Mouse (Mus musculus) midbrain, postnatal 0 days (tissue): ENCODE measurements around the gene Tm9sf2. TPM values are rescaled to one million over a fixed set of nuclear protein-coding genes. Genes with fewer than 3 reads are reported as not detected.

Experiments
- ATAC-seq: fragments of 200-750 bp; cut with Nextera tagmentation; 2 replicates; pipeline ENCODE4 v1.8.0; 2017; ENCODE audit warnings: moderate number of reproducible peaks, mild to moderate bottlenecking, moderate TSS enrichment, moderate library complexity; ENCODE audit not compliant: low FRiP score
- DNase-seq: peaks from one replicate; pipeline ENCODE4 v3.0.0-alpha.2; 2015; ENCODE audit warnings: low spot score
- H3K27ac ChIP-seq: fragments of 300-500 bp; sonication (generic); 2 replicates; pipeline ENCODE4 v1.5.1; 2014; ENCODE audit warnings: low read depth, mild to moderate bottlenecking, low read length, mixed read lengths
- H3K27me3 ChIP-seq: fragments of 300-500 bp; sonication (generic); 2 replicates; pipeline ENCODE4 v1.6.1; 2014; ENCODE audit warnings: low read length, control low read depth, mixed read lengths; ENCODE audit not compliant: insufficient read depth
- H3K36me3 ChIP-seq: fragments of 300-500 bp; sonication (generic); 2 replicates; pipeline ENCODE4 v1.6.1; 2014; ENCODE audit warnings: low read length, control low read depth, mixed read lengths; ENCODE audit not compliant: insufficient read depth
- H3K4me1 ChIP-seq: fragments of 300-500 bp; sonication (generic); 2 replicates; pipeline ENCODE4 v1.6.1; 2014; ENCODE audit warnings: mild to moderate bottlenecking, control low read depth, antibody characterized with exemption, low read length, mixed read lengths; ENCODE audit not compliant: insufficient read depth
- H3K4me2 ChIP-seq: fragments of 300-500 bp; sonication (generic); 2 replicates; pipeline ENCODE4 v1.6.1; 2014; ENCODE audit warnings: low read depth, mild to moderate bottlenecking, low read length, mixed read lengths; ENCODE audit not compliant: poor library complexity, severe bottlenecking
- H3K4me3 ChIP-seq: fragments of 300-500 bp; sonication (generic); 2 replicates; pipeline ENCODE4 v1.5.1; 2014; ENCODE audit warnings: low read depth, mild to moderate bottlenecking, low read length, moderate library complexity
- H3K9ac ChIP-seq: fragments of 300-500 bp; sonication (generic); replicated peaks from 2 replicates; pipeline ENCODE4 v1.6.1; 2014; ENCODE audit warnings: mild to moderate bottlenecking, low read length, moderate library complexity, mixed read lengths; ENCODE audit not compliant: poor library complexity, severe bottlenecking
- H3K9me3 ChIP-seq: fragments of 300-500 bp; sonication (generic); 2 replicates; pipeline ENCODE4 v1.6.1; 2016; ENCODE audit warnings: low read length, control low read depth
- CTCF ChIP-seq: IDR thresholded peaks from 2 replicates; pipeline ENCODE4 v1.5.1; 2016; ENCODE audit warnings: antibody characterized with exemption, mild to moderate bottlenecking
- WGBS: fragments of 180-500 bp; shearing (Covaris S2); extraction: QIAGEN DNeasy Blood & Tissue Kit; methylation state at CpG from one replicate; pipeline ENCODE4 v1.1.7; 2014; 5-methylcytosine and 5-hydroxymethylcytosine counted together
- polyA plus RNA-seq: library from polyadenylated mRNA; unstranded; fragments of >200 nt; fragmentation: Nextera tagmentation; extraction: Ambion mirVana; gene quantifications from 2 replicates; pipeline ENCODE4 v1.2.1, GENCODE M21; 2015
- total RNA-seq: library from RNA; depleted of rRNA; stranded (reverse); fragments of >200 nt; gene quantifications from 2 replicates; pipeline ENCODE4 v1.2.3, GENCODE M21; 2014

Tm9sf2 gene
- total and polyA plus RNA-seq, 2 experiments from 2014 or later = 81.6 to 103 TPM

DNA sequence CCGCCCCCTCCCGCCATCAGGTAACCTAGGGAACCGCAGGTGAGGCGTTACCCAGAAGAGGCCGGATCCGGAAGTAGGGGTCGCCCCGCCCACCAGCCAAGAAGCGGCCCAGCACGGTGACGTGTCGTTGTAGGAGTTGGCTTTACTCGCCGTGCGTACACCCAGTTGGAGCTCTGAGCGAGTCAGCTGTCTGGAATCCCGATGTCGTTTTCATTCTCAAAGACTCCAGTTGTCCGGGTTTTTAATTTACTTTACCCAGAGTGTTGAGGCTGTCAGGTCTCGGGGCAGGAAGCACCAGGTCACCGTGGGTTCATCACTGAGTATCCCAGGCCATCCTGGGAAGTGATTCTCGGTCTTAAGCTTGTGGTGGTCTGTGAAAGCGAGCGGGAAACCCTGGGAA, 2.0 kb upstream of the Tm9sf2 start:
- no peaks in the 10 kb centered on the region for H3K27me3 ChIP-seq

GRCm38 (mm10) chr14:122105391-122106285, 1.2 kb upstream of the Tm9sf2 start:
- Histone ChIP-seq H3K4me2 (peak overlapping the region; percentile 85), H3K36me3 (no peaks in the 10 kb centered on the region; the same call in 1 of the 2 replicates), H3K9me3 (no peaks in the 10 kb centered on the region), H3K4me1 (peaks cover 13% of the 10 kb centered on the region), H3K27me3 (no peaks in the 10 kb centered on the region), H3K4me3 (peak overlapping the region; percentile 99), H3K27ac (peak overlapping the region; percentile 83), H3K9ac (peak overlapping the region; percentile 57)
- ATAC-seq (peak; percentile 2; the same call in 1 of the 2 replicates), DNase-seq (no peak)
- no peak for TF ChIP-seq CTCF
- 73% methylated on average over 16 of the region's 16 CpGs for WGBS

More for the DNA sequence above, 2.0 kb upstream of the Tm9sf2 start:
- H3K4me3 ChIP-seq = peak overlapping the region; percentile 44
- no peak for TF ChIP-seq CTCF
- peak overlapping the region; percentile 65 for H3K4me2 ChIP-seq
- H3K9ac ChIP-seq = peak overlapping the region; percentile 57
- peak overlapping the region; percentile 83 for H3K27ac ChIP-seq
- 1% methylated on average over 24 of the region's 24 CpGs for WGBS
- ATAC-seq (peak; percentile 94), DNase-seq (peak; percentile 96)
- no peaks in the 10 kb centered on the region for H3K9me3 ChIP-seq
- H3K36me3 ChIP-seq = no peaks in the 10 kb centered on the region
- peaks cover 13% of the 10 kb centered on the region for H3K4me1 ChIP-seq

DNA sequence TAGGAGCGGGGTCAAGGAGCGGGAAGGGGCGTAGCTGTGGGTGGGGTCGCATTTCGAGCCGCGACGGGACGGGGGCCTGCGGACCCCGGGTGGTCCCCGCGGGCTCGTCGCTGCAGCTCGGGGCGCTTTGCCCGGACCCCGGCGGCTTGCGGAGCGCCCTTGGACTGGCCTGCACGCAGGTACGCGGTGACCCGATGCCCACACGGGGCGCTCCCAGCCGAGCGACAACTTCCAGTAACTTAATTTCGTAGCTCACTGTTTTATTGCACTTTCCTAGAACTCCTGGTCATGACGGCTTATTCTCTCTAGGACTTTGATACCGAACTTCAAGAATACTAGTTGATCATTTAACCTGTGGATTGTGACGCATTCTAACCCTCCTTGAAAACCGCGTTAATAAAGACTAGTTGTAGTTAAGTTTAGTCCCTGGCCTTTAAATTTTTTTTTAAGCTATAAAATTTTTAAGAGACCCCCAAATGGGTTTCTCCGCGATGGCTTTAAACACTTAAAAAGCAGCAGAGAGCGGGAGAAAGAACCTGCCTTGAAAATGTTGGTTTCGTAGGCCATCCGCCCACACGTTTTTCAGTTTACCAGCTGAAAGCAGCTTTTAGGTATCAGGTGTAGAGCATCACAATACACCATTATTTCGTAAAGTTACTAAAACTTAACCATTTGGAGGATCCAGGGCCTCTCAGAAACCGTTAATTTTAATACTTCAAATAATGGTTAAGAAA, 810 bp downstream of the Tm9sf2 start:
- DNase-seq = no peak
- Histone ChIP-seq H3K4me1 (peaks cover 13% of the 10 kb centered on the region), H3K9ac (peak overlapping the region; percentile 89), H3K4me3 (peak overlapping the region; percentile 99), H3K27ac (peak overlapping the region; percentile 75), H3K27me3 (no peaks in the 10 kb centered on the region), H3K36me3 (no peaks in the 10 kb centered on the region; the same call in 1 of the 2 replicates), H3K4me2 (peak overlapping the region; percentile 85), H3K9me3 (no peaks in the 10 kb centered on the region)
- WGBS = 5% methylated on average over 44 of the region's 44 CpGs
- TF ChIP-seq CTCF = 0 out of 2 replicates have a peak, but pooled peaks have one; percentile 18
- ATAC-seq = peak; percentile 18; the same call in 1 of the 2 replicates

DNA sequence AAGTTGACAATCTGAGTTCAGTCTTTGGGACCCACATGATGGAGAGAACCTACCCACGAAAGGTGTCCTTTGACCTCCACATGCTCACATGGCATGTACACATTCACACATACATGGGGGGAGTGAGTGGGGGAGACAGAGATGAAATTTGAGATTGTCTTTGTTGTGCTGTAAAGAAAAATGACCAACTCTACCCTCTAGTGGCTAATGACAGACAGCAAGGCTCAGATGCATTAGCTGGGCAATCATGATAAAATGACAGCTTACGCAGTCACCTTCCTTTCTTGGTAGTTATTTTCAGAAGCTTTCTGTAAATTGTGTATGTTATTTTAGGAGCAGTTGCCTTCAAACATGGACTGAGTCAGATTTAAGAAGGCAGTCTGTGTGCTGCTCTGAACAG, 4.8 kb downstream of the Tm9sf2 start:
- 89% methylated on average over 2 of the region's 2 CpGs for WGBS
- H3K9me3 ChIP-seq = no peaks in the 10 kb centered on the region
- no peak for ATAC-seq

DNA sequence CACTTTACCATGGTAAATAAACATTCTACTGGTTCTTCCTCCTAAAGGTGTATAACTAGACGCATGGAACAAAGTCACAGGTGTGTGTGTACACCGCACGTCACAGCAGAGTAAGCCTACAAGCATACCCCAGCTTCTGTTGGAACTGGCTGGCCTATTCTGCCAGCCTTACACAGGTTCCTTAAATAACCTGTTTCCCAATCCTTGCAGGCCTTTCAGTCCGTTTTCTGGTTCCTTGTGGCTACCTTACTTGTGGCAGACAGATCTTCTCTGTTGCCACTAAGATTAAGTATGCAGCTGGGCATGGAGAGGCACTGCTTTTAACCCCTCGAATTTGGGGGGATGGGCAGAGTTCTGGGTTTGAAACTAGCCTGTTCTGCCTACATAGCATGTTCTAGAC, 5.5 kb downstream of the Tm9sf2 start:
- Histone ChIP-seq H3K9me3 (no peaks in the 10 kb centered on the region), H3K4me1 (peaks cover 10% of the 10 kb centered on the region), H3K9ac (no peak overlapping the region), H3K4me3 (no peak overlapping the region), H3K4me2 (no peak overlapping the region), H3K27ac (no peak overlapping the region), H3K27me3 (no peaks in the 10 kb centered on the region), H3K36me3 (no peaks in the 10 kb centered on the region; the same call in 1 of the 2 replicates)
- TF ChIP-seq CTCF = no peak
- DNase-seq (no peak), ATAC-seq (no peak)
- WGBS = 91% methylated on average over 5 of the region's 5 CpGs

More for the DNA sequence above, 4.8 kb downstream of the Tm9sf2 start:
- TF ChIP-seq CTCF = peak; percentile 63
- H3K9ac ChIP-seq = no peak overlapping the region
- H3K27me3 ChIP-seq = no peaks in the 10 kb centered on the region
- H3K4me1 ChIP-seq = peaks cover 10% of the 10 kb centered on the region
- no peak overlapping the region for H3K27ac ChIP-seq
- H3K4me2 ChIP-seq = no peak overlapping the region
- no peaks in the 10 kb centered on the region; the same call in 1 of the 2 replicates for H3K36me3 ChIP-seq
- no peak for DNase-seq
- no peak overlapping the region for H3K4me3 ChIP-seq
